Mouse (Mus musculus) left cerebral cortex, postnatal 10 days (tissue): ENCODE measurements around the gene Olfr771. TPM values are rescaled to one million over a fixed set of nuclear protein-coding genes. Genes with fewer than 3 reads are reported as not detected.
"Not testable (repeated sequence)": the region's sequence is repeated elsewhere in the genome, so short reads cannot be mapped to it uniquely, and the experiment has no call there.

Experiments used
- DNase-seq, 2 experiments: peaks; one replicate each; pipeline ENCODE4 v3.0.0; 2021 to 2022; ENCODE audit warnings: low spot score in 2 of 2, mixed read lengths in 1 of 2; ENCODE audit errors: extremely low spot score in 1 of 2
- intact Hi-C: fragments of 180-260 bp; cut with DNase I; formaldehyde crosslinking; loops from one replicate; pipeline ENCODE4 v1.15.1; 2025
- total RNA-seq, 2 experiments: library from RNA; stranded (reverse); gene quantifications; 2 replicates each; pipeline ENCODE4 v1.2.3; 2021

Gene Olfr771
- not detected for total RNA-seq

- DNase-seq = no peak
- intact Hi-C loops = no loop called here
These were observed at the start of gene Olfr771 for GRCm38 (mm10) chr10:129164651-129165050. Olfr771 (minus strand) TSS chr10:129164751.

DNA sequence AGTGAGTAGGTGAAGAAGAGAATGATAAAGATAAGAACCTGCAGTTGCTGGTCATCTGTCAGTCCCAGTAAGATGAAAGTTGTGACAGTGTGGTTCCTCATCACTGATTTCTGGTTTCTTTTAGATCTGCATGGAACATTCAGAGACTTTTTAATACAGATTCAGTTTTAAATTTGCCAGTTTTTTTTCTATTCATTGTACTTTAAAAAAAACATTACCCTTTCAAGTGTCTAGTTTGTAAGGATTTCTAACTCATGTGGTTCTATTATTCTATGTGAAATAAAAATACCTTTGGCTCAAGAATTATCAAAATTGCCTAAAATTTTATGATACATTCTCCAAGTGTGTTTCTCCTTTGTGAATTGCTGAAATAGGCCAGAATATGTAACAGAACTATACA, 22.8 kb upstream of the Olfr771 start, which contains the start of gene Olfr773:
Gene Olfr773, minus strand, starts transcription at position 101 of the 400 bp plus-strand sequence.
- intact Hi-C loops, DNase-seq: not testable (repeated sequence)

DNA sequence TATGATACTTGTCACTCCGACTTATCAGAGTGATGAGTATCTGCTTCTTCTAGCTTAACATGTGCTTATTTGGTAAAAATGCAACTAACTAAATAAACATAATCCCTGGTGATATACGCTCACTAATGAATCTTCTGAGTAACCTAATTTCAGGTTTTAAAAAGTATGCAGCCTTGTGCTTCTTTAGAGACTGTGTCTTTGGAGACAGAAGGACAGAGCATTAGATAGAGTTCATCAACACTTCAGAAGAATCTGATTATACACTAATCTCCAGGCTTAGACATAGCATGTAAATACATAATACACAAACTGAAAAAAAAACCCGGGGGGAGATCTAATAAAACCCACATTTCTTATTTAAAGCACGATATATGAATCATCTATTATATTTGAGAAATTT, 13.3 kb upstream of the Olfr771 start, which contains the start of gene Olfr772:
Gene Olfr772, minus strand, starts transcription at position 101 of the 400 bp plus-strand sequence.
- DNase-seq, intact Hi-C loops: not testable (repeated sequence)

- DNase-seq = no peak
- intact Hi-C loops = no loop called here
These were observed 25.7 kb downstream of the Olfr771 start, which contains the start of gene Olfr770 for GRCm38 (mm10) chr10:129138898-129139297. Olfr770 (minus strand) TSS chr10:129138998.

- DNase-seq = no peak
- intact Hi-C loops = no loop called here
These were observed 46.8 kb downstream of the Olfr771 start, which contains the start of gene Olfr769 for GRCm38 (mm10) chr10:129117761-129118160. Olfr769 (minus strand) TSS chr10:129117861.

DNA sequence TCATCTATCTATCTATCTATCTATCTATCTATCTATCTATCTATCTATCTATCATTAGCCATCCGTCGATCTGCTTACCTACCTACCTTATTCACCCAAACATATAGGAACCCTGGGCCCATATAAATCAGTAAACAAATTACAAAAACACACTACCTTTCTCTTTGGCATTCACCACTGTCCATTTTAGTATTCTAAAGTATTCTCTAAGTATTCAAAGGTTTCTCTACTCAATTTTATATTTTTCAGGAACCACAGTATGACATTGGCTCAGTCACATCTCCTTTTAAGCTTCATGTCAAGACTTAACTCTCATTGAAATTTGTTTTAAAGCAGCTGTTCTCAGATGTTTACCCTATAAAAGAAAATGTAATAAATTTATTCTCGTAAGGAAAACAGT, 49.4 kb downstream of the Olfr771 start:
- no peak for DNase-seq
- intact Hi-C loops = no loop called here

Other genes starting within 250 kb of the Olfr771 start
- gene Rdh5, start 241.9 kb downstream of the Olfr771 start, total RNA-seq = 1 to 10 TPM; 5.5 to 6.1 TPM
- gene Bloc1s1, start 240.7 kb downstream of the Olfr771 start, total RNA-seq = 10 to 100 TPM; 84.3 to 85.3 TPM
- 10 to 100 TPM; 14.2 to 14.9 TPM for gene Itga7, start 230.9 kb downstream of the Olfr771 start, total RNA-seq
- not detected for gene Mettl7b, start 203.8 kb downstream of the Olfr771 start, total RNA-seq
- not detected for gene Olfr9, start 175.3 kb downstream of the Olfr771 start, total RNA-seq
- not detected for gene Olfr763, start 154.0 kb downstream of the Olfr771 start, total RNA-seq
- not detected for gene Olfr764-ps1, start 124.9 kb downstream of the Olfr771 start, total RNA-seq
- gene Olfr765, start 114.8 kb downstream of the Olfr771 start, total RNA-seq = not detected
- gene Olfr766-ps1, start 95.8 kb downstream of the Olfr771 start, total RNA-seq = not detected
- gene Olfr767, start 81.8 kb downstream of the Olfr771 start, total RNA-seq = not detected
- gene Olfr768, start 65.4 kb downstream of the Olfr771 start, total RNA-seq = not detected
- not detected for gene Olfr769, start 46.9 kb downstream of the Olfr771 start, total RNA-seq
- not detected for gene Olfr770, start 25.8 kb downstream of the Olfr771 start, total RNA-seq
- not detected for gene Olfr772, start 13.2 kb upstream of the Olfr771 start, total RNA-seq
- not detected for gene Olfr773, start 22.7 kb upstream of the Olfr771 start, total RNA-seq
- not detected for gene Olfr774, start 71.5 kb upstream of the Olfr771 start, total RNA-seq
- not detected for gene Olfr775, start 83.7 kb upstream of the Olfr771 start, total RNA-seq
- gene Olfr776, start 94.4 kb upstream of the Olfr771 start, total RNA-seq = not detected
- gene Olfr777, start 106.7 kb upstream of the Olfr771 start, total RNA-seq = not detected
- gene Olfr780, start 153.4 kb upstream of the Olfr771 start, total RNA-seq = not detected
- not detected for gene Olfr781, start 164.1 kb upstream of the Olfr771 start, total RNA-seq
- gene Olfr782, start 184.1 kb upstream of the Olfr771 start, total RNA-seq = not detected
- under 1 TPM; 0.22 to 0.24 TPM for gene Olfr784, start 219.3 kb upstream of the Olfr771 start, total RNA-seq
- not detected for gene Olfr785, start 240.7 kb upstream of the Olfr771 start, total RNA-seq